Mouse (Mus musculus) lung, embryonic 15.5 days (tissue): ENCODE measurements around the gene St8sia1. TPM values are rescaled to one million over a fixed set of nuclear protein-coding genes. Genes with fewer than 3 reads are reported as not detected.

Experiments used
- ATAC-seq: fragments of 200-750 bp; cut with Nextera tagmentation; 2 replicates; pipeline ENCODE4 v1.8.0; 2017; ENCODE audit warnings: moderate number of reproducible peaks, borderline replicate concordance; ENCODE audit not compliant: low FRiP score, low TSS enrichment; ENCODE audit errors: extremely low read depth
- H3K27ac ChIP-seq: fragments of 300-500 bp; sonication (generic); 2 replicates; pipeline ENCODE4 v1.5.1; 2015; ENCODE audit warnings: moderate library complexity, mild to moderate bottlenecking, inconsistent platforms
- H3K27me3 ChIP-seq: fragments of 300-500 bp; sonication (generic); 2 replicates; pipeline ENCODE4 v1.6.1; 2015; ENCODE audit warnings: inconsistent platforms
- H3K36me3 ChIP-seq: fragments of 300-500 bp; sonication (generic); 2 replicates; pipeline ENCODE4 v1.6.1; 2015; ENCODE audit warnings: inconsistent platforms
- H3K4me1 ChIP-seq: fragments of 300-500 bp; sonication (generic); 2 replicates; pipeline ENCODE4 v1.6.1; 2015; ENCODE audit warnings: inconsistent platforms
- H3K4me2 ChIP-seq: fragments of 300-500 bp; sonication (generic); 2 replicates; pipeline ENCODE4 v1.6.1; 2015; ENCODE audit warnings: inconsistent platforms, mild to moderate bottlenecking, moderate library complexity
- H3K4me3 ChIP-seq: fragments of 300-500 bp; sonication (generic); 2 replicates; pipeline ENCODE4 v1.5.1; 2015; ENCODE audit warnings: mild to moderate bottlenecking, inconsistent platforms
- H3K9ac ChIP-seq: fragments of 300-500 bp; sonication (generic); 2 replicates; pipeline ENCODE4 v1.6.1; 2015; ENCODE audit warnings: inconsistent platforms
- H3K9me3 ChIP-seq: fragments of 300-500 bp; sonication (generic); 2 replicates; pipeline ENCODE4 v1.6.1; 2016; ENCODE audit warnings: inconsistent platforms
- WGBS: fragments of 180-500 bp; shearing (Covaris S2); methylation state at CpG from one replicate; pipeline ENCODE4 v1.1.7; 2015; 5-methylcytosine and 5-hydroxymethylcytosine counted together
- polyA plus RNA-seq: library from polyadenylated mRNA; unstranded; fragments of >200 nt; fragmentation: Nextera tagmentation; extraction: Ambion mirVana; gene quantifications from 2 replicates; pipeline ENCODE4 v1.2.1, GENCODE M21; 2015

St8sia1 gene
- polyA plus RNA-seq, 1 experiment from 2014 or later, result 0.46 TPM

- Histone ChIP-seq H3K4me2 (no peak overlapping the region), H3K9ac (no peak overlapping the region), H3K4me3 (no peak overlapping the region), H3K4me1 (no peaks in the 10 kb centered on the region), H3K36me3 (no peaks in the 10 kb centered on the region), H3K27me3 (no peaks in the 10 kb centered on the region), H3K27ac (no peak overlapping the region), H3K9me3 (no peaks in the 10 kb centered on the region)
- ATAC-seq, result no peak
- WGBS, result 80% methylated on average over 7 of the region's 7 CpGs
Measured at GRCm38 (mm10) chr6:142951564-142952308, 12.5 kb downstream of the St8sia1 start.

DNA sequence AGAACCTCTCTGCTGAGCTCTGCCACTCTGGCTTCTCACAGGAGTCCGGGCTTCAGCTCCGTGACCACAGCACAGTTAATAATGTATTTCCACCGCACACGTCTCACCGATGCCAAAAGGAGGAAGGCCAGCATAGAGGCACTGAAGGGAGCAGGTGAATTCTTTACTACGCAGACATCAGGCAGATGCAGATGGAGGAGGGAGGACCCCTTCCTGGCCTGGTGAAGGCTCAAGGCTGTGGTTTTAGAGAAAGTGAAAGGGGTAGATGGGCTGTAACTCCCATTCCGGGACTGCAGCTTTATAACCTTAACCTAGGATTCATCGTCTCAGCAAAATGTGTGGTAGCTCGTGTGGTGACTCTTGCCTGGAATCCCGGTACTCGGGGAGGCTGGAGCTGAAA lies 13.9 kb downstream of the St8sia1 start:
- no peak for ATAC-seq
- no peaks in the 10 kb centered on the region; the same call in 1 of the 2 replicates for H3K27me3 ChIP-seq
- H3K4me3 ChIP-seq, result no peak overlapping the region
- 85% methylated on average over 11 of the region's 11 CpGs for WGBS
- no peak overlapping the region for H3K9ac ChIP-seq
- H3K9me3 ChIP-seq, result no peaks in the 10 kb centered on the region
- no peaks in the 10 kb centered on the region for H3K36me3 ChIP-seq
- H3K4me1 ChIP-seq, result 0 out of 2 replicates have a peak, but pooled peaks cover 2% of the 10 kb centered on the region
- no peak overlapping the region for H3K4me2 ChIP-seq
- H3K27ac ChIP-seq, result no peak overlapping the region

GRCm38 (mm10) chr6:142948955-142949357 lies 15.3 kb downstream of the St8sia1 start:
- ATAC-seq, result no peak
- WGBS, result 74% methylated on average over 5 of the region's 5 CpGs
- no peak overlapping the region for H3K9ac ChIP-seq
- H3K4me3 ChIP-seq, result no peak overlapping the region
- no peak overlapping the region for H3K4me2 ChIP-seq
- H3K27me3 ChIP-seq, result no peaks in the 10 kb centered on the region; the same call in 1 of the 2 replicates
- no peak overlapping the region for H3K27ac ChIP-seq
- H3K4me1 ChIP-seq, result 0 out of 2 replicates have a peak, but pooled peaks cover 2% of the 10 kb centered on the region
- H3K9me3 ChIP-seq, result no peaks in the 10 kb centered on the region
- H3K36me3 ChIP-seq, result no peaks in the 10 kb centered on the region

DNA sequence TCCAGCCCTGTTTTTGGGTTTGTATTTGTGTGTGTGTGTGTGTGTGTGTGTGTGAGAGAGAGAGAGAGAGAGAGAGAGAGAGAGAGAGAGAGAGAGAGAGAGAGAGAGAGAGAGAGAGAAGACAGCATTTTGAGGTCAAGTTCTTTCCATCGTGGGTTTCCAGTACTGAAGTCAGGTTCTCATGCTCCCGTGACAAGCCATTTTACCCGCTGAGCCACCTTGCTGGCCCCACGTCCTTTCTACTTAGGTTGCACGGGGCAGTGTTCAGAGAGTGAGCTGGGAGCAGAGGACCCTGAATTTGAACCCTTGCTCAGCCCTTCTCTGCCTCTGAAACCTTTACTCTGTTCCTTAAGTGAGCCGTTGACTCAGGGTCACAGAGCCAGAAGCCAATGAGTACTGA lies 17.2 kb downstream of the St8sia1 start:
- ATAC-seq, result no peak
- Histone ChIP-seq H3K4me1 (0 out of 2 replicates have a peak, but pooled peaks cover 2% of the 10 kb centered on the region), H3K27me3 (no peaks in the 10 kb centered on the region; the same call in 1 of the 2 replicates)

DNA sequence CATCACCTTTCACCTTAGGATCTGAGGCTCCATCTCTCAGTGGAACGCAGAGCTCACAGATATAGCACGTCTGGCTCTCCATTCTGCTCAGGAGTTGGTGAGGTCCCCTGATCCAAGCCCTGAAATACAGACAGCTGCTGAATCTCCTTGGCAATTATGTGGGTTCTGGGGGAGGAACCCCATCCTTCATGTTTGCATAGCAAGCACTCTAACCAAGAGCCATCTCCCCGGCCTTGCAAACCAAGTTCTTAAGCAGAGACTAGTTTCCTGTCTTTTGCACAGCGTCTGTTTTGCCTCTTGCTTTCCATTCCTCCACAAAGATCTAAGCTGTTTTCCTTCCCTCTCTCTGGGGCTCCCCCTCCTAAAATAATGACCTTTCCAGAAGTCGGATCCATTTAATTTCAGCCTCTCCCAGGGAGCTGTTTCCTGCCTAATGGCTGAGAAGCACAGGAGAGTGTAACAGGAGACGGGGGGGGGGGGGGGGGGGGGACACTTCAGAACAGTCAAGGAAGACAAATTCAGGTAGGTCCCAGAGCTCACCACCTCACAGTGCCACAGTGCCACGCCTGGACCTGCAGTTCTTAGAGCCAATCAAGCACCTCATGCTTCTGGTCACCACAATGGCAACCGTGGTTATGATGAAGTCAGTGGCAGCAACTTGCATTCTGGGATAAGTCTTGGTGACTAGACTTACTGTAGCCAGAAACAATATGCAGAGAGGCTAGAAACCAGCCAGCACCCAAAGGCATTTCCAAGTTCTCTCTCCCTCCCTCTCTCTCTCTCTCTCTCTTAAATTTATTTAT lies 18.0 kb downstream of the St8sia1 start:
- no peak for ATAC-seq
- Histone ChIP-seq H3K27ac (no peak overlapping the region), H3K4me1 (0 out of 2 replicates have a peak, but pooled peaks cover 2% of the 10 kb centered on the region), H3K9me3 (no peaks in the 10 kb centered on the region), H3K9ac (no peak overlapping the region), H3K36me3 (no peaks in the 10 kb centered on the region), H3K27me3 (no peaks in the 10 kb centered on the region; the same call in 1 of the 2 replicates), H3K4me2 (no peak overlapping the region), H3K4me3 (no peak overlapping the region)
- WGBS, result 46% methylated on average over 7 of the region's 8 CpGs

More for the DNA sequence above, 17.2 kb downstream of the St8sia1 start:
- WGBS, result 74% methylated on average over 6 of the region's 6 CpGs
- no peaks in the 10 kb centered on the region for H3K36me3 ChIP-seq
- no peak overlapping the region for H3K4me2 ChIP-seq
- no peaks in the 10 kb centered on the region for H3K9me3 ChIP-seq
- H3K9ac ChIP-seq, result no peak overlapping the region
- no peak overlapping the region for H3K27ac ChIP-seq
- no peak overlapping the region for H3K4me3 ChIP-seq

DNA sequence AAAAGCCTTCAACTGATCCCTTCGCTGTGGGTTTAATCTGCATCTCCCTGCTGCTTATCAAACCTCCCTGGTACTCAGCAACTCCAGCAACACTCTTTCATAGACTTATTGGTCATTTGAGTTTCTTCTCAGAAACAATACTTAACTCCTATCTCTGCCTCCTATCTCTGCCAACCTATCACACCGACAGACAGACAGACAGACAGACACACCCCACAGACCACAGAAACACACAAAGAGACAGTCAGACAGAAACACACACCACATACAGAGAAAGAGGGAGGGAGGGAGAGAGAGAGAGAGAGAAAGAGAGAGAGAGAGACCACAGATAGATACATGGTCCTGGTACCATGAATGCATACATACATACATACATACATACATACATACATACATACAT lies 18.8 kb downstream of the St8sia1 start:
- Histone ChIP-seq H3K4me1 (0 out of 2 replicates have a peak, but pooled peaks cover 2% of the 10 kb centered on the region), H3K27ac (no peak overlapping the region), H3K4me2 (no peak overlapping the region), H3K27me3 (no peaks in the 10 kb centered on the region; the same call in 1 of the 2 replicates), H3K9me3 (no peaks in the 10 kb centered on the region), H3K36me3 (no peaks in the 10 kb centered on the region), H3K4me3 (no peak overlapping the region), H3K9ac (no peak overlapping the region)
- no peak for ATAC-seq
- 70% methylated on average over 2 of the region's 2 CpGs for WGBS

DNA sequence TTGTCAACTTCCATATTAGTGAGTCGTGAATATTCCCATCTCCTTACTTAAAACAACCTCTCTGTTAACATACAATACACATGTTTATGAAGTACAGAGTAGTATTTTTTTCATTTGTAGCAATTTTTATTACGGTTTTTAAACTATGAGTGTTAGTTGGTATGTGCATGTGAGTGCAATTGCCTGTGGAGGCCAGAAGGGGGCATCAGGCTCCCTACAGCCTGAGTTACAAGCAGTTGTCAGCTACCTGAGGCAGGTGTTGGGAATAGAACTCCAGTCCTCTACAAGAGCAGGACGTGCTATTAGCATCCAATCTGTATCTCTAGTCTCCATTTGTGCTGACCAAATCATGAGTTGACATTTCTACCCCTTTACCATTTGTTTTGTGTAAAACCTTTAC lies 19.8 kb downstream of the St8sia1 start:
- no peaks in the 10 kb centered on the region for H3K36me3 ChIP-seq
- WGBS, result 87% methylated on average over 3 of the region's 3 CpGs
- no peaks in the 10 kb centered on the region for H3K9me3 ChIP-seq
- peaks cover 4% of the 10 kb centered on the region; the same call in 1 of the 2 replicates for H3K4me1 ChIP-seq
- ATAC-seq, result no peak
- H3K9ac ChIP-seq, result no peak overlapping the region
- H3K27ac ChIP-seq, result no peak overlapping the region
- no peak overlapping the region for H3K4me3 ChIP-seq
- H3K4me2 ChIP-seq, result no peak overlapping the region
- H3K27me3 ChIP-seq, result no peaks in the 10 kb centered on the region; the same call in 1 of the 2 replicates

GRCm38 (mm10) chr6:142943419-142943818 lies 20.8 kb downstream of the St8sia1 start:
- Histone ChIP-seq H3K4me3 (no peak overlapping the region), H3K4me1 (peaks cover 12% of the 10 kb centered on the region; the same call in 1 of the 2 replicates), H3K4me2 (no peak overlapping the region), H3K9ac (no peak overlapping the region), H3K36me3 (no peaks in the 10 kb centered on the region), H3K9me3 (no peaks in the 10 kb centered on the region), H3K27me3 (no peaks in the 10 kb centered on the region; the same call in 1 of the 2 replicates), H3K27ac (no peak overlapping the region)
- ATAC-seq, result no peak
- WGBS, result 79% methylated on average over 8 of the region's 8 CpGs

DNA sequence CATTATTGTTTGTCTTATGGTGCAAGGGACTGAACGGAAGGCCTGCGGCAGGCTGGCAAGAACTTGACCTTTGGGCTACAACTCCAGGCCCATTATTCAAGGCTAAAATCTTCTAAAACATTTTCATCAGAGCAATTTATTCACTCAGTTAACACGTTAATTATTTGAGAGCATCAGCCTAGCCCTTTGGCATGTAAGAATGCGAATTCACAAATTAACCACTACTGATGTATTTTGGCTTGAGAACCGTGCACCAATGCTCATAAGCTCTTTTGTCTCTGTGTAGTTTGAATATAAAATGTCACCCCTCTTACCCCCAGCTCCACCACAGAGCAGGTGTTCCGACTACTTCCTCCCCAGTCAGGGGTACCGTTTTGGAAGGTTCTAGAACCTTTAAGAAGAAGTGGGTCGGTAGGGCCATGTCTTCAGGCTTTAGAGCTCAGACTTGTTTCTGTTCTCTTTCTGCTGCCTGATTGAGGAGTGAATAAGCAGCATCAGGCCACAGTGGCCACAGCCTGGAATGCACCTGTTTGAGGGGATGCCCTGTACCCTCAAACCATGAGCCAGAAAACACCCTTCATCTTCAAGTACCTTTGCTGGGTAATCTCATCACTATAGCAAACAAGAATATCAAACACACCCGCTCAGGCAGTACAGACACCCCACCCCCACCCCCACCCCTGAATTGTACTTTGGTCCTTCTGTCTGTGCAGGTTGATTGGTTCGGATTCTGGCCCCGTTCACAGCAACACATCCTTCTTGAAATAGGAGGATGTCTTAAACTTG lies 22.5 kb downstream of the St8sia1 start:
- ATAC-seq, result no peak
- no peaks in the 10 kb centered on the region; the same call in 1 of the 2 replicates for H3K27me3 ChIP-seq
- no peak overlapping the region for H3K4me3 ChIP-seq
- H3K4me2 ChIP-seq, result no peak overlapping the region
- H3K36me3 ChIP-seq, result no peaks in the 10 kb centered on the region
- no peak overlapping the region for H3K27ac ChIP-seq
- no peak overlapping the region for H3K9ac ChIP-seq
- 79% methylated on average over 11 of the region's 11 CpGs for WGBS
- H3K9me3 ChIP-seq, result no peaks in the 10 kb centered on the region
- H3K4me1 ChIP-seq, result peaks cover 18% of the 10 kb centered on the region

DNA sequence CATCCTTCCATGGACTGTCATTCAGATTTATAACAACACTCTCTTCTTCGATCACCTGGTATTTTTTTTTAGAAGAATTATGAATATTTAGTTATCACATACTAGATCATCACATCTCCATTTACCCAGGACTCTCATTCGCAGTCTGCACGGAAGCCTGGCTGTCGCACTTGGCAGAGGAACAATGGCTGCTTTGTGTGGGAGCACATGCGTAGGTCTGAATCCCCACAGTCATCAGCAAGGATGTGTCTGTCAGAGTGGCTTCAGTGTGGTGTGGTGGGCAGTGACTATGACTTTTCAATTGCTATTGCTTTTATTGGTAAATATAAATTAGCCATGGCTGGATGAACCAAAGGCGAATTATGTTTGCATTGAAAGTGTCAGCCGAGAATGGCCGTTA lies 23.2 kb downstream of the St8sia1 start:
- WGBS, result 79% methylated on average over 8 of the region's 8 CpGs
- no peak for ATAC-seq
- H3K4me3 ChIP-seq, result no peak overlapping the region
- no peak overlapping the region for H3K27ac ChIP-seq
- no peaks in the 10 kb centered on the region for H3K36me3 ChIP-seq
- peaks cover 17% of the 10 kb centered on the region for H3K4me1 ChIP-seq
- no peaks in the 10 kb centered on the region for H3K9me3 ChIP-seq
- H3K4me2 ChIP-seq, result no peak overlapping the region
- H3K9ac ChIP-seq, result no peak overlapping the region
- H3K27me3 ChIP-seq, result no peaks in the 10 kb centered on the region; the same call in 1 of the 2 replicates

- Histone ChIP-seq H3K36me3 (no peaks in the 10 kb centered on the region), H3K9me3 (no peaks in the 10 kb centered on the region), H3K9ac (no peak overlapping the region), H3K27me3 (peaks cover 2% of the 10 kb centered on the region; the same call in 1 of the 2 replicates), H3K4me1 (peaks cover 15% of the 10 kb centered on the region), H3K4me2 (no peak overlapping the region), H3K4me3 (no peak overlapping the region), H3K27ac (no peak overlapping the region)
- peak; percentile 89; the same call in 1 of the 2 replicates for ATAC-seq
- WGBS, result 31% methylated on average over 9 of the region's 9 CpGs
Measured at GRCm38 (mm10) chr6:142938549-142939345, 25.5 kb downstream of the St8sia1 start.
